Mouse (Mus musculus) myocyte (in vitro differentiated cells): ENCODE results near the gene Olfr410. TPM values are rescaled to one million over a fixed set of nuclear protein-coding genes. Genes with fewer than 3 reads are reported as not detected.

Experiments used
- H3K27me3 ChIP-seq: one replicate; pipeline ENCODE4 v1.6.1; 2011; ENCODE audit not compliant: control insufficient read depth, insufficient read depth, insufficient read length
- H3K36me3 ChIP-seq: one replicate; pipeline ENCODE4 v1.6.1; 2011; ENCODE audit not compliant: control insufficient read depth, insufficient read depth
- H3K4me2 ChIP-seq: one replicate; pipeline ENCODE4 v1.6.1; 2011; ENCODE audit warnings: low read depth, control low read depth
- H3K4me3 ChIP-seq: one replicate; pipeline ENCODE4 v1.5.1; 2011; ENCODE audit warnings: mild to moderate bottlenecking, control low read depth, moderate library complexity
- H3K79me2 ChIP-seq: one replicate; pipeline ENCODE4 v1.6.1; 2011; ENCODE audit not compliant: control insufficient read depth, insufficient read depth
- H3ac ChIP-seq: one replicate; pipeline ENCODE4 v1.6.1; 2011; ENCODE audit not compliant: control insufficient read depth, insufficient read length
- CEBPB ChIP-seq: IDR thresholded peaks from 2 replicates; pipeline ENCODE4 v1.6.1; 2011; ENCODE audit warnings: mild to moderate bottlenecking, moderate library complexity; ENCODE audit not compliant: poor library complexity, insufficient read depth, severe bottlenecking
- E2F4 ChIP-seq: IDR thresholded peaks from one replicate; pipeline ENCODE4 v1.6.1; 2011; ENCODE audit warnings: mild to moderate bottlenecking, control low read depth, moderate library complexity; ENCODE audit not compliant: insufficient read depth
- MAX ChIP-seq: IDR thresholded peaks from one replicate; pipeline ENCODE4 v1.6.1; 2011; ENCODE audit warnings: low read depth, mild to moderate bottlenecking, control low read depth
- MYOD1 ChIP-seq, 3 experiments: IDR thresholded peaks; one replicate each; pipeline ENCODE4 v1.6.1; 2011; ENCODE audit warnings: control low read depth in 2 of 3, low read depth in 2 of 3, mild to moderate bottlenecking in 2 of 3, moderate library complexity in 1 of 3; ENCODE audit not compliant: insufficient read length in 2 of 3, control insufficient read depth in 1 of 3
- MYOG ChIP-seq, 3 experiments: IDR thresholded peaks; one replicate each; pipeline ENCODE4 v1.6.1; 2011; ENCODE audit warnings: control low read depth in 2 of 3, low read depth in 2 of 3, mild to moderate bottlenecking in 2 of 3; ENCODE audit not compliant: insufficient read length in 2 of 3, control insufficient read depth in 1 of 3, insufficient read depth in 1 of 3
- POLR2A ChIP-seq: IDR thresholded peaks from one replicate; pipeline ENCODE4 v1.6.1; 2011; ENCODE audit warnings: low read depth, mild to moderate bottlenecking, control low read depth, moderate library complexity; ENCODE audit not compliant: insufficient read length
- POLR2AphosphoS2 ChIP-seq: IDR thresholded peaks from one replicate; pipeline ENCODE4 v1.6.1; 2011; ENCODE audit warnings: low read depth, control low read depth; ENCODE audit not compliant: insufficient read length
- REST ChIP-seq: IDR thresholded peaks from one replicate; pipeline ENCODE4 v1.6.1; 2011; ENCODE audit warnings: mild to moderate bottlenecking, control low read depth, moderate library complexity; ENCODE audit not compliant: insufficient read depth, insufficient read length
- SRF ChIP-seq: IDR thresholded peaks from one replicate; pipeline ENCODE4 v1.6.1; 2011; ENCODE audit warnings: low read depth; ENCODE audit not compliant: control insufficient read depth, insufficient read length
- TCF12 ChIP-seq: IDR thresholded peaks from one replicate; pipeline ENCODE4 v1.6.1; 2011; ENCODE audit warnings: mild to moderate bottlenecking, control low read depth; ENCODE audit not compliant: poor library complexity, insufficient read depth, severe bottlenecking
- TCF3 ChIP-seq: IDR thresholded peaks from one replicate; pipeline ENCODE4 v1.6.1; 2011; ENCODE audit warnings: low read depth, control low read depth; ENCODE audit not compliant: insufficient read length
- USF1 ChIP-seq: IDR thresholded peaks from one replicate; pipeline ENCODE4 v1.6.1; 2011; ENCODE audit warnings: low read depth, mild to moderate bottlenecking, control low read depth, moderate library complexity
- polyA plus RNA-seq: library from polyadenylated mRNA; unstranded; fragments of >200 nt; fragmentation: generic; extraction: Trizol; gene quantifications from one replicate; pipeline ENCODE4 v1.2.1, GENCODE M21; 2012; ENCODE audit warnings: missing spikeins

The Olfr410 gene
- polyA plus RNA-seq, 1 experiment, result not detected

GRCm38 (mm10) chr11:74287256-74287655 lies 50.6 kb downstream of the Olfr410 start:
- no peak overlapping the region for H3ac ChIP-seq
- H3K4me3 ChIP-seq, result no peak overlapping the region
- H3K36me3 ChIP-seq, result no peaks in the 10 kb centered on the region
- no peaks in the 10 kb centered on the region for H3K79me2 ChIP-seq
- no peaks in the 10 kb centered on the region for H3K27me3 ChIP-seq
- no peak for TF ChIP-seq TCF12
- TF ChIP-seq USF1, result no peak
- no peak overlapping the region for H3K4me2 ChIP-seq

GRCm38 (mm10) chr11:74283436-74283835 lies 54.4 kb downstream of the Olfr410 start, which contains the start of gene Olfr59:
TSS of gene Olfr59 (plus strand) at chr11:74283736.
- no peak within 1 kb of the TSS for H3K4me3 ChIP-seq
- no peak within 1 kb of the TSS for H3K4me2 ChIP-seq
- no peak within 1 kb of the TSS for H3ac ChIP-seq
- TF ChIP-seq TCF12, result no peak
- TF ChIP-seq TCF3, result no peak
- no peak for TF ChIP-seq MYOG (IDR thresholded peaks at IDR 0.05; ENCODE audit: control insufficient read depth in 1 of 3, insufficient read depth in 1 of 3, insufficient read length in 2 of 3, low read depth in 2 of 3)
- no peak for TF ChIP-seq MYOD1 (IDR thresholded peaks at IDR 0.05; ENCODE audit: control insufficient read depth in 1 of 3, insufficient read length in 2 of 3, low read depth in 2 of 3)
- no peak for TF ChIP-seq USF1
- TF ChIP-seq E2F4, result no peak
- no peak for TF ChIP-seq POLR2A
- TF ChIP-seq POLR2AphosphoS2, result no peak
- no peak for TF ChIP-seq MAX
- no peak for TF ChIP-seq REST
- TF ChIP-seq CEBPB, result no peak
- TF ChIP-seq SRF, result no peak
- H3K79me2 ChIP-seq, result no peaks in the 10 kb centered on the region
- no peaks in the 10 kb centered on the region for H3K27me3 ChIP-seq
- H3K36me3 ChIP-seq, result no peaks in the 10 kb centered on the region

Other genes starting within 250 kb of the Olfr410 start
- gene Olfr401, start 224.3 kb downstream of the Olfr410 start, polyA plus RNA-seq, result not detected
- not detected for gene Olfr402, start 184.5 kb downstream of the Olfr410 start, polyA plus RNA-seq
- not detected for gene Olfr403, start 151.8 kb downstream of the Olfr410 start, polyA plus RNA-seq
- gene Olfr43, start 126.7 kb downstream of the Olfr410 start, polyA plus RNA-seq, result not detected
- gene Olfr406, start 78.2 kb downstream of the Olfr410 start, polyA plus RNA-seq, result not detected
- not detected for gene Olfr59, start 54.3 kb downstream of the Olfr410 start, polyA plus RNA-seq
- not detected for gene Olfr411, start 14.6 kb upstream of the Olfr410 start, polyA plus RNA-seq
- not detected for gene Olfr412, start 24.0 kb upstream of the Olfr410 start, polyA plus RNA-seq